Comparison of ENCODE assay signal across 20 mouse cellular contexts in genomic region chr8:83459606-83460005, GRCm38 (mm10). TPM values are rescaled to one million over a fixed set of nuclear protein-coding genes. Genes with fewer than 3 reads are reported as not detected.
A peak's percentile ranks its signal among the peaks of the same experiment; 100 is the strongest.
DNase-seq lines count a peak whose midpoint lies in the region; TF ChIP-seq lines count a peak whose summit lies in the region.
"Had no signal": no experiment of that assay in that cellular context is flagged by ENCODE, and none has a peak within 500 bp of the region (broad histone marks: within the 10 kb centered on the region; RNA-seq: fewer than 3 reads in every experiment).

No protein-coding gene starts in this region.

- H3K4me3 ChIP-seq in CH12.LX (replicated peaks in 1 of 3; ENCODE audit: low read depth in 2 of 3, low read length in 2 of 3, poor library complexity in 1 of 3): no peak overlapping the region

- dilution Hi-C loops in CH12.LX (cut with MboI; ENCODE audit: extremely low pct_ligation_motif_present, extremely low pct_unique_long_range_greater_than_20kb, low sequenced_read_pairs): no loop called here

- in situ Hi-C loops in CH12.LX (cut with MboI; ENCODE audit: low pct_ligation_motif_present, low pct_unique_long_range_greater_than_20kb, low sequenced_read_pairs): no loop called here

- TF ChIP-seq POLR2A in CH12.LX (IDR thresholded peaks at IDR 0.05; ENCODE audit: low read depth, low read length): no peak

- no peak for TF ChIP-seq RAD21 in CH12.LX (IDR thresholded peaks at IDR 0.05; ENCODE audit: low read depth, low read length)

- H3K9me3 ChIP-seq in CH12.LX (replicated peaks; ENCODE audit: low read length): peaks cover 6% of the 10 kb centered on the region
- H3K9me3 ChIP-seq: G1E had no signal

- TF ChIP-seq EP300 in CH12.LX (IDR thresholded peaks at IDR 0.05; ENCODE audit: low read length): no peak

- no peak overlapping the region for H3K27ac ChIP-seq in CH12.LX (ENCODE audit: insufficient read depth, low read depth)

- peaks cover 0 to 7% of the 10 kb centered on the region in 2 experiments; a peak in 1 of 4 replicates for H3K4me1 ChIP-seq in CH12.LX (ENCODE audit: control insufficient read depth in 1 of 2, insufficient read depth in 2 of 2)

- DNase-seq in 416B (ENCODE audit: low read depth): peak; percentile 70
- peak; percentile 33 to 51 for DNase-seq in B cell, adult 2 months
- DNase-seq in CH12.LX (ENCODE audit: extremely low read depth): peak; percentile 70
- peak; percentile 25 for DNase-seq in splenic B cell, adult 2 months (ENCODE audit: low read depth, low spot score)
- no peak for DNase-seq in thymus, postnatal 14 days
- no peak for DNase-seq in kidney, adult 8-10 months
- DNase-seq in neural tube, embryonic 10.5 days (ENCODE audit: extremely low spot score, low spot score): no peak
- no peak for DNase-seq in ovary, postnatal 36 days (ENCODE audit: low spot score)
- DNase-seq: adrenal gland, adult 2 months; adrenal gland, adult 8-10 months; adrenal gland, postnatal 10 days; adrenal gland, postnatal 14 days; adrenal gland, postnatal 25 days; adrenal gland, postnatal 36 days; cerebellum, adult 11 months; cerebellum, adult 11-12 months; cerebellum, adult 18-20 months; cerebellum, adult 2 months; cerebellum, adult 8-10 months had no signal

- H3K9ac ChIP-seq in CH12.LX (ENCODE audit: insufficient read depth, low read depth): no peak overlapping the region

- H3K36me3 ChIP-seq in CH12.LX (replicated peaks in 1 of 2; ENCODE audit: control insufficient read depth in 1 of 2, insufficient read depth in 1 of 2, low read length in 1 of 2): no peaks in the 10 kb centered on the region
- H3K36me3 ChIP-seq in splenic B cell, adult 2 months (ENCODE audit: control insufficient read depth, insufficient read depth, low read length, poor library complexity, severe bottlenecking): no peaks in the 10 kb centered on the region
- H3K36me3 ChIP-seq: G1E had no signal

- H3K4me2 ChIP-seq in CH12.LX (ENCODE audit: insufficient read depth, low read depth, poor library complexity, severe bottlenecking): peak overlapping the region; percentile 36; the same call in 1 of the 2 replicates

- H3K79me2 ChIP-seq in CH12.LX (replicated peaks; ENCODE audit: control insufficient read depth, extremely low read depth, insufficient read depth, poor library complexity, severe bottlenecking): no peaks in the 10 kb centered on the region

- TF ChIP-seq CTCF in CH12.LX (conservative IDR thresholded peaks at IDR 0.05 in 1 of 2, IDR thresholded peaks at IDR 0.05 in 1 of 2; ENCODE audit: low read depth in 2 of 2, low read length in 2 of 2): no peak

- H3K27me3 ChIP-seq in CH12.LX (replicated peaks): no peaks in the 10 kb centered on the region
- no peaks in the 10 kb centered on the region for H3K27me3 ChIP-seq in splenic B cell, adult 2 months (ENCODE audit: control insufficient read depth, insufficient read depth, low read length, poor library complexity, severe bottlenecking)

TF ChIP-seq in CH12.LX, 34 proteins besides CTCF, POLR2A, EP300 and RAD21:
- TF ChIP-seq BHLHE40 (IDR thresholded peaks at IDR 0.05; ENCODE audit: low read depth, low read length): peak; percentile 31; the same call in 1 of the 2 replicates
- no peak for TF ChIP-seq NELFE (IDR thresholded peaks at IDR 0.05; ENCODE audit: low read depth, low read length)
TF ChIP-seq in CH12.LX: peak in this region for 1.

RNA-seq across cellular contexts. Expression of gene Scoc, which starts 1.4 kb away (rescaled TPM):
- total RNA-seq in CH12.LX (2012; rRNA removed) (28.9 and 37.8 TPM in 2 replicates), CH12.LX (2014; rRNA removed) (79.7 and 85.9 TPM in 2 replicates)
- polyA plus RNA-seq in CH12.LX (2012; ENCODE audit: insufficient read length, low read depth): 25.4 and 34.5 TPM in 2 replicates

Comparison
In these comparisons a context has a peak if more than half of its experiments do, and no peak if none do; other contexts are left out.
1. DNase-seq: peak in 416B (single experiment), B cell, adult 2 months (2 of 2), CH12.LX (single experiment) and splenic B cell, adult 2 months (single experiment); none in thymus, postnatal 14 days (single experiment), kidney, adult 8-10 months (0 of 2), neural tube, embryonic 10.5 days (single experiment) and ovary, postnatal 36 days (single experiment).